Mouse (Mus musculus) embryonic fibroblast, embryonic 13.5 days (primary cell): ENCODE measurements at regions not wholly inside any gene's neighbourhood (a gene's known extent, or its start where the extent isn't known, plus 50 kb on each side); places are given as distances from the start of the nearest gene placed in this dataset.
A peak's percentile ranks its signal among the peaks of the same experiment; 100 is the strongest.

Experiments used
- H3K27ac ChIP-seq: 2 replicates; pipeline ENCODE4 v1.5.1; 2012; ENCODE audit warnings: low read length, control low read depth, inconsistent platforms; ENCODE audit not compliant: insufficient read depth
- H3K4me1 ChIP-seq: 2 replicates; pipeline ENCODE4 v1.6.1; 2011; ENCODE audit warnings: low read length; ENCODE audit not compliant: control insufficient read depth, insufficient read depth
- H3K4me3 ChIP-seq: 2 replicates; pipeline ENCODE4 v1.5.1; 2011; ENCODE audit warnings: mild to moderate bottlenecking, control low read depth, low read length; ENCODE audit not compliant: insufficient read depth
- CTCF ChIP-seq: IDR thresholded peaks from 2 replicates; pipeline ENCODE4 v1.5.1; 2011; ENCODE audit warnings: mild to moderate bottlenecking, control low read depth, low read length, moderate library complexity, borderline replicate concordance; ENCODE audit not compliant: insufficient read depth
- POLR2A ChIP-seq: IDR thresholded peaks from 2 replicates; pipeline ENCODE4 v1.6.1; 2011; ENCODE audit warnings: low read depth, mild to moderate bottlenecking, control low read depth, low read length, moderate library complexity

DNA sequence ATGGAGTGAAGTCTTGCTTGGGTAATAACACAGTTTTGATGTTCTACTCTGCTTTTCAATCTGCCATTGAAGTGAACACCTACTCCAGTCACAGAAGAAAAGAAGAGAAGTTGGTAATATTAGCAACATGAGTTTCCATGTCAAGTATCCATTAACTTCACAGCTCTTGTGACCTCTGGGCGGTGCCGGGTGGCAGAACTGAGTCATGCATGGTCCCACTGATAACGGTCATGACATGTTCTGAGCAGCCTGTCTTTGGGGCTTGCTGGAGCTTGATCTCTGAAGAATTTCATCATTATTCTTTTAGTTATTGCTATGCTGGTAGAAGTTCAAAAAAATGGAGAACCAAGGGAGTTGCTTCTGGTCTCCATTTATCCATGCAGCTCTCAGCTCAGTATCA, 215.1 kb upstream of the Ptger4 start:
- H3K27ac ChIP-seq, result no peak overlapping the region
- no peak for TF ChIP-seq POLR2A
- no peak for TF ChIP-seq CTCF
- no peaks in the 10 kb centered on the region for H3K4me1 ChIP-seq
- no peak overlapping the region for H3K4me3 ChIP-seq

DNA sequence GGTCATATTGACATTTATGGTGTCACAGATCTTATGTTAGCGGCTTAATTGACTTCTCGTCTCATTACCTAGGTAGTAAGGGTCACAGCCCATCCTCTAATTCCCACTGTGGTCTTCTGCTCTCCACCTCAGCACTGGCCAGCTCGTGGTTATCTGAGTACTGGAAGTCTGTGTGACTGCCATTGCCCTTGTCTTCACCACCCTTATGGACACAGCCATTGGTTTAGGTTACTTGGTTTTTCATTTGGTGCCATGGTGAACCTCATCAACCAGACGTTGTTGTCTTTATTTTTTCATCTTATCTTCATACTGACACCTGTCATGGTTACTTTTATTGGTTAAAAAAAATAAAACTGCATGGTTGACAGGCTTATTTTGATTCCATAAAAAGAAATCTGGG, 215.6 kb upstream of the Ptger4 start:
- Histone ChIP-seq H3K27ac (no peak overlapping the region), H3K4me3 (no peak overlapping the region), H3K4me1 (no peaks in the 10 kb centered on the region)
- no peak for TF ChIP-seq CTCF
- no peak for TF ChIP-seq POLR2A

DNA sequence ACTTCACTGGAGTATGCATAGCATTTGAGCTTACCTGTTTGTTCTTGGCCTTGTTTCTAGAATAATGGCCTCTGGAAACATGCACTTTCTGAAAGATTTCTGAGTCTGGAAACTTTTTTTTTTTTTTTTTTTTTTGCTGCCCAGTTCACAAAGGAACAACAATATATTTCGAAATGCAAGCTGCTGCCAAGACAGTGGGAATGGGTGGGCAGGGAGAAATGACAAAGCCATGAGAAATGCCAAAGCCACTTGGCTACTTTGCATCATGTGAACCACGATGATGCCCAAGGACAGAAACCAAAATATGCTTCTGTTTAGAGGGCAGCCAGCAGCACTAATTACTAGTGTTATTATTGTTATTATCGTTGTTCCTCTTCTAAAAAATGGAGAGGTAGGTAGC, 218.7 kb upstream of the Ptger4 start:
- no peak overlapping the region for H3K27ac ChIP-seq
- no peaks in the 10 kb centered on the region for H3K4me1 ChIP-seq
- TF ChIP-seq CTCF, result no peak
- no peak for TF ChIP-seq POLR2A
- H3K4me3 ChIP-seq, result no peak overlapping the region

DNA sequence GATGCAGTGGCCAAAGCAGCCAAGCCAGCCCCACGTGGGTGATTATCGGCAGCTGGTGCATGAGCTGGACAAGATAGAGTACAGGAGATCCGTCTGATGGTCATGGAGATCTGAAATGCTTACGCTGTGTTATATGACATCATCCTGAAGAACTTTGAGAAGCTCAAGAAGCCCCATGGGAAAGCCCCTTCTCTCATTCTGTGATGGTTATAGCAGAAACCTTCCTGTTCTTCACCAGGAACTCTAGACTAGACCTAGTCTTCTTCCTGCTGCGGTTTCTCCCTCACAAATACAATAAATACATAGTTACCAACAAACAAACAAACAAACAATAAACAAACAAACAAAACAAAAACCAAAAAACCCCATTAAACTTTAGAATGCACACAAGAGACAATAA, 220.7 kb upstream of the Ptger4 start:
- Histone ChIP-seq H3K4me3 (no peak overlapping the region), H3K27ac (no peak overlapping the region), H3K4me1 (no peaks in the 10 kb centered on the region)
- TF ChIP-seq POLR2A (no peak), CTCF (no peak)

DNA sequence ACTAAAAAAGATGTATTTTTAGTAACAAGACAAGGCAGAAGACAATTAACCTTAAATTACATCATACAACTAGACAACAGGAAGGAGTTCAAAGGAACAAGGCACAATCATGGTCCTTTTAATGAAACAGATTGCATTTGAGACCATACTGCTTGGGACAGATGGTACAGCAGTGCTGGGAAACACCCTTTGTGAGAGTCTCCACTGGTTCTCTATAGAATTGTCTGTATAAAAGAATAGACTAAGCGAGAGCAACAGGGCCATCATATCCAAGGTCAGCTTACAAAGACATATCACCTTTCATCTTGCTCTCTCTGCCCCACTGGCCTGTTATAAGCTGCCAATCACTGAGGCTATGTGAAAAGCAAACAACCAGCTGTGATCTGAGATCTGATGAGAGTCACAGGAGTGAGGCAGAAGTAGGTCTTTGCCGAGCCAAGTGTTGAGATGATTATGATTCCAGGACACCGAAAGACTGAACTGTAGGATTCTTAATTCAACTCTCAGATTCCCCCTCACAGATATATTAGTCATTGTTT, 224.6 kb upstream of the Ptger4 start:
- Histone ChIP-seq H3K4me3 (no peak overlapping the region), H3K4me1 (no peaks in the 10 kb centered on the region), H3K27ac (no peak overlapping the region; the same call in 1 of the 2 replicates)
- TF ChIP-seq POLR2A (no peak), CTCF (no peak)

DNA sequence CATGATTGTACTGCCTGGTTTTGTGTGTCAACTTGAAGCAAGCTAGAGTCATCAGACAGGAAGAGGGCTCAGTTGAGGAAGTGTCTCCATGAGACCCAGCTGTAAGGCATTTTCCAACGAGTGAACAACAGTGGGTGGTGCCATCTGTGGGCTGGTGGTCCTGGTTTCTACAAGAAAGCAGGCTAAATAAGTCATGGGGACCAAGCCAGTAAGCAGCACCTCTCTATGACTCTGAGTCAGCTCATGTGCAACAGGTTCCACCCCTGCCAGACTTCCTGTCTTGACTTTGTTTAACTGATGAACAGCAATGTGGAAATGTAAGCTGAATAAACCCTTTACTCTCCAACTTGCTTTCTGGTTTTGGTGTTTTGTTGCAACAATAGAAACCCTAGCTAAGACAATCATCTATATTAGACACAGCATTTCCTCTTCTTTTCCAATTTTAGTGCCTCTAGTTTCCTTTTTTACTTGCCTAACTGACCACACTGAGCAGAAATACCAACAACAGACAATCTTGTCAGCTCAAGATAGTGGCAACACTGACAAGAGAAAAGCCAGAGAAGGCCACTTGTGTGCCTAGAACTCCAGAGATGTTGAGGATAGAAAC, 231.5 kb upstream of the Ptger4 start:
- Histone ChIP-seq H3K27ac (no peak overlapping the region), H3K4me3 (no peak overlapping the region), H3K4me1 (no peaks in the 10 kb centered on the region)
- TF ChIP-seq CTCF (no peak), POLR2A (no peak)

DNA sequence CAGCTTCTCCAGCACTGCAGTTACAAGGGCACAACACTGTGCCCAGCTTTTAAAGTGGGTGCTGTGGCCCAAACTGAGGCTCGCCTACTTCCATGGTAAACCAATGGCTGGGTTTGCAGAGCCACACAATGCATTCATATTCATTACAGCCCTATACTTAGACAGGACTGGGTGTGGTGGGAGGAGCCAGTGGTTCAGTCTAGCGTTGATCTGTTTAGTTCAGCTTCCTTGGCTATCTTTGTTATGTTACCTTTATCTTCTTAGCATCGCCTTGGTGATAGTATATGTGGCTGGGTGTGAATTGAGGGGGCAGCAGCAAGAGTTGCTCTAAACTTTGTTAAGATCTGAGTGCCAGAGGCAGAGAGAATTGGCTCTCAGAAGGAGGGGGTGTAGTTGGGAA, 249.3 kb upstream of the Ptger4 start:
- Histone ChIP-seq H3K4me1 (peaks cover 10% of the 10 kb centered on the region), H3K27ac (no peak overlapping the region), H3K4me3 (no peak overlapping the region)
- TF ChIP-seq CTCF (no peak), POLR2A (no peak)

DNA sequence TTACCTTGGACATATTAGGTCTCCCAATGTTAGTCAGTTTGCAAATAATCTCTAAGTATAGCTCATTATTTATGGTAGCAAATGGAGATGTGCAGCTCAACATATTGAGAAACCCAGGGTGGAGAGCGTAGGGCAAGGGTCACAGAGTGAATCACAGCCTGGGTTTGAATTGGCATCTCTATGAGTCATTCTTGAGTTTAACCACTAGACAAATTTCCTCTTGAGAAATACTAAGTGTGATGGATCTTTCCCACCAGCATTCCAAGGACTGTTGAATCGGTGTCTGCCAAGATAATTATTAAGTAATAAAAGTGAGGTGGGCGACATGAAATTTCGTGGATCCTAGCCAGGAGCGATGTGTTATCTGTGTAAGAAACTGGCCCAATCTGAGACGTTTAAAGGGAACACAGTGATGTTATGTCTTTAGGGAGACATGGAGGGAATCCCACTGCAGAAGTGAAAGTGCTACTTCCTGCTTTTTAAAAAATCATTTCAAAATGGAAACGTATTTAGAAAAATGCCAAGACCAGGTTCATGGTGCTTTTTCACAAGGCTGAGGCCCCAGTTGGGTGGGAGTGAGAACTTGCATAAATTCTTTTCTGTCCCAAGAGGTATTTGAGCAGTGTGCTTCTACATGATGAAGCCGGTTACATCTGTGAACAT, 251.3 kb upstream of the Ptger4 start:
- peaks cover 10% of the 10 kb centered on the region for H3K4me1 ChIP-seq
- H3K27ac ChIP-seq, result peak overlapping the region; percentile 76
- TF ChIP-seq POLR2A (no peak), CTCF (no peak)
- H3K4me3 ChIP-seq, result no peak overlapping the region

DNA sequence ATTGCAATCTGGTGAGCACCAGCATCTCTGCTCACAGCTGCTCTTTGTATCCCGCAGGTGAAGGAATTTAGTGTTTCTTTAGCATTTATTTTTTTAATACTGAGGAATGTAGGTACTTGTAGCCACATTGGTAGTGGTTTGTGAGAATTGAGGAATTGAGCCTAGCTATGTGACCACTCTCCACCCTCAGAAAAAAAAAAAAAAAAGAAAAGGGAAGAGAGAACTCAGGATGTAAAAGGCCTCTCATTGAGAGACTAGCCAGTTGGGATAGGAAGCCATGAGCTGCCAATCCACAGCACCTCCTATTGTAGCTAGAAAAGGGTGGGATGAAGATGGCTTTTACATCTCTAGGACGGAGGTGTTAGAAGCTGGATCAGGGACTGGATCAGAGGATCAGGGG, 252.0 kb upstream of the Ptger4 start:
- H3K27ac ChIP-seq, result peak overlapping the region; percentile 76
- peaks cover 10% of the 10 kb centered on the region for H3K4me1 ChIP-seq
- no peak overlapping the region for H3K4me3 ChIP-seq
- TF ChIP-seq CTCF (no peak), POLR2A (no peak)

DNA sequence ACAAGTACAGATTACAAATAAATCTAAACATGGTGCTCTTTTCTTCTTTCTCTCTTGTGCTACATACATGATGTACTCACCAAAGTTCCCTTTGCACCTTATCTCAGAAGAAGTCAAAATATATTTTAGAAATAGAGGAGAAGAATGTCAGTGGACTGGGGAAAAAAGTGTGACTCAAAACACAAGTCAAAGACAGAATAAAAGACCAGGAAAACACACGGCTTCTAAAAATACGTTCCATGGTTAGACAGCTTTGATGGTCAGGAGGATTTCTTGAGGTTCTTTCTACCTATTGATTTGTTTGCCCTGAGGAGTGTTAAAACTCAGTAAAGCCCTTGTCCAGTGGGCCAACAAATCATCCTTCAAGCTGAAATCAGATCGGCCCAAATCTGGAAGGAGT, 260.5 kb upstream of the Ptger4 start:
- Histone ChIP-seq H3K4me1 (no peaks in the 10 kb centered on the region), H3K4me3 (no peak overlapping the region), H3K27ac (no peak overlapping the region)
- no peak for TF ChIP-seq POLR2A
- TF ChIP-seq CTCF, result no peak
